Mouse (Mus musculus) lung, embryonic 16.5 days (tissue): ENCODE measurements around the gene Tfpt. TPM values are rescaled to one million over a fixed set of nuclear protein-coding genes. Genes with fewer than 3 reads are reported as not detected.

Experiments used
- ATAC-seq: fragments of 200-750 bp; cut with Nextera tagmentation; 2 replicates; pipeline ENCODE4 v1.8.0; 2017; ENCODE audit warnings: low read depth, mild to moderate bottlenecking, moderate library complexity
- H3K27ac ChIP-seq: fragments of 300-500 bp; sonication (generic); 2 replicates; pipeline ENCODE4 v1.5.1; 2014; ENCODE audit warnings: mild to moderate bottlenecking, control low read depth, low read length
- H3K27me3 ChIP-seq: fragments of 300-500 bp; sonication (generic); 2 replicates; pipeline ENCODE4 v1.6.1; 2014; ENCODE audit warnings: low read depth, low read length, mixed read lengths; ENCODE audit not compliant: control insufficient read depth, insufficient read depth
- H3K36me3 ChIP-seq: fragments of 300-500 bp; sonication (generic); 2 replicates; pipeline ENCODE4 v1.6.1; 2014; ENCODE audit warnings: low read length; ENCODE audit not compliant: control insufficient read depth, insufficient read depth
- H3K4me1 ChIP-seq: fragments of 300-500 bp; sonication (generic); replicated peaks from 2 replicates; pipeline ENCODE4 v1.6.1; 2014; ENCODE audit warnings: low read length, mixed read lengths; ENCODE audit not compliant: control insufficient read depth, insufficient read depth
- H3K4me2 ChIP-seq: fragments of 300-500 bp; sonication (generic); 2 replicates; pipeline ENCODE4 v1.6.1; 2014; ENCODE audit warnings: low read depth, low read length, control low read depth
- H3K4me3 ChIP-seq: fragments of 300-500 bp; sonication (generic); 2 replicates; pipeline ENCODE4 v1.5.1; 2014; ENCODE audit warnings: mild to moderate bottlenecking, low read length, control low read depth
- H3K9ac ChIP-seq: fragments of 300-500 bp; sonication (generic); 2 replicates; pipeline ENCODE4 v1.6.1; 2014; ENCODE audit warnings: low read length, control low read depth
- H3K9me3 ChIP-seq: fragments of 300-500 bp; sonication (generic); 2 replicates; pipeline ENCODE4 v1.6.1; 2016; ENCODE audit warnings: low read length; ENCODE audit not compliant: control insufficient read depth
- WGBS: fragments of 180-500 bp; shearing (Covaris S2); extraction: QIAGEN DNeasy Blood & Tissue Kit; methylation state at CpG from one replicate; pipeline ENCODE4 v1.1.7; 2014; 5-methylcytosine and 5-hydroxymethylcytosine counted together
- polyA plus RNA-seq: library from polyadenylated mRNA; unstranded; fragments of >200 nt; fragmentation: Nextera tagmentation; extraction: Ambion mirVana; gene quantifications from 2 replicates; pipeline ENCODE4 v1.2.1, GENCODE M21; 2015

Tfpt gene
- polyA plus RNA-seq, 1 experiment from 2014 or later: 19.1 TPM

- Histone ChIP-seq H3K9ac (no peak overlapping the region), H3K36me3 (no peaks in the 10 kb centered on the region), H3K9me3 (no peaks in the 10 kb centered on the region), H3K4me1 (no peaks in the 10 kb centered on the region), H3K4me2 (no peak overlapping the region), H3K4me3 (no peak overlapping the region), H3K27ac (no peak overlapping the region), H3K27me3 (no peaks in the 10 kb centered on the region)
- no peak for ATAC-seq
- WGBS: 77% methylated on average over 1 of the region's 1 CpGs
Observed at GRCm38 (mm10) chr7:3587292-3587691, 42.4 kb downstream of the Tfpt start.

- Histone ChIP-seq H3K4me3 (no peak overlapping the region), H3K9me3 (no peaks in the 10 kb centered on the region), H3K27ac (no peak overlapping the region), H3K9ac (no peak overlapping the region), H3K27me3 (no peaks in the 10 kb centered on the region), H3K36me3 (no peaks in the 10 kb centered on the region), H3K4me2 (no peak overlapping the region), H3K4me1 (no peaks in the 10 kb centered on the region)
- ATAC-seq: no peak
- 4% methylated on average over 5 of the region's 5 CpGs for WGBS
Observed at GRCm38 (mm10) chr7:3586255-3586654, 43.5 kb downstream of the Tfpt start.

GRCm38 (mm10) chr7:3585763-3586162, 44.0 kb downstream of the Tfpt start:
- ATAC-seq: no peak
- Histone ChIP-seq H3K27me3 (no peaks in the 10 kb centered on the region), H3K36me3 (no peaks in the 10 kb centered on the region), H3K4me3 (no peak overlapping the region), H3K27ac (no peak overlapping the region), H3K4me2 (no peak overlapping the region), H3K9me3 (no peaks in the 10 kb centered on the region), H3K9ac (no peak overlapping the region), H3K4me1 (no peaks in the 10 kb centered on the region)
- WGBS: 9% methylated on average over 6 of the region's 6 CpGs

GRCm38 (mm10) chr7:3580029-3580428, 49.7 kb downstream of the Tfpt start:
- no peaks in the 10 kb centered on the region for H3K4me1 ChIP-seq
- H3K27me3 ChIP-seq: no peaks in the 10 kb centered on the region
- WGBS: 45% methylated on average over 2 of the region's 2 CpGs
- no peak overlapping the region for H3K9ac ChIP-seq
- H3K27ac ChIP-seq: no peak overlapping the region
- H3K9me3 ChIP-seq: no peaks in the 10 kb centered on the region
- ATAC-seq: no peak
- no peaks in the 10 kb centered on the region for H3K36me3 ChIP-seq
- no peak overlapping the region for H3K4me2 ChIP-seq
- H3K4me3 ChIP-seq: no peak overlapping the region

- ATAC-seq: no peak
- Histone ChIP-seq H3K36me3 (no peaks in the 10 kb centered on the region), H3K27ac (no peak overlapping the region), H3K9ac (no peak overlapping the region), H3K4me2 (no peak overlapping the region), H3K4me3 (no peak overlapping the region), H3K9me3 (no peaks in the 10 kb centered on the region), H3K27me3 (no peaks in the 10 kb centered on the region), H3K4me1 (no peaks in the 10 kb centered on the region)
- 67% methylated on average over 6 of the region's 6 CpGs for WGBS
Observed at GRCm38 (mm10) chr7:3578952-3579546, 50.7 kb downstream of the Tfpt start.

- Histone ChIP-seq H3K9ac (no peak overlapping the region), H3K4me2 (no peak overlapping the region), H3K27me3 (no peaks in the 10 kb centered on the region), H3K27ac (no peak overlapping the region), H3K4me3 (no peak overlapping the region), H3K36me3 (no peaks in the 10 kb centered on the region), H3K4me1 (no peaks in the 10 kb centered on the region), H3K9me3 (no peaks in the 10 kb centered on the region)
- ATAC-seq: no peak
- WGBS: 66% methylated on average over 2 of the region's 2 CpGs
Observed at GRCm38 (mm10) chr7:3578196-3578595, 51.5 kb downstream of the Tfpt start.

- H3K36me3 ChIP-seq: no peaks in the 10 kb centered on the region
- H3K4me3 ChIP-seq: no peak overlapping the region
- ATAC-seq: no peak
- H3K27me3 ChIP-seq: no peaks in the 10 kb centered on the region
- H3K4me2 ChIP-seq: no peak overlapping the region
- H3K9ac ChIP-seq: no peak overlapping the region
- 68% methylated on average over 5 of the region's 5 CpGs for WGBS
- H3K4me1 ChIP-seq: no peaks in the 10 kb centered on the region
- no peaks in the 10 kb centered on the region for H3K9me3 ChIP-seq
- no peak overlapping the region for H3K27ac ChIP-seq
Observed at GRCm38 (mm10) chr7:3576354-3577124, 53.2 kb downstream of the Tfpt start.

- no peak overlapping the region for H3K4me2 ChIP-seq
- H3K27me3 ChIP-seq: no peaks in the 10 kb centered on the region
- ATAC-seq: no peak
- H3K9me3 ChIP-seq: no peaks in the 10 kb centered on the region
- H3K36me3 ChIP-seq: no peaks in the 10 kb centered on the region
- H3K4me3 ChIP-seq: no peak overlapping the region
- H3K27ac ChIP-seq: no peak overlapping the region
- H3K4me1 ChIP-seq: no peaks in the 10 kb centered on the region
- 45% methylated on average over 5 of the region's 5 CpGs for WGBS
- H3K9ac ChIP-seq: no peak overlapping the region
Observed at GRCm38 (mm10) chr7:3574216-3574615, 55.5 kb downstream of the Tfpt start.

GRCm38 (mm10) chr7:3571847-3572246, 57.9 kb downstream of the Tfpt start:
- 83% methylated on average over 1 of the region's 1 CpGs for WGBS
- Histone ChIP-seq H3K4me1 (no peaks in the 10 kb centered on the region), H3K36me3 (no peaks in the 10 kb centered on the region), H3K9ac (no peak overlapping the region), H3K4me2 (no peak overlapping the region), H3K4me3 (no peak overlapping the region), H3K27ac (no peak overlapping the region), H3K9me3 (no peaks in the 10 kb centered on the region), H3K27me3 (no peaks in the 10 kb centered on the region)
- ATAC-seq: no peak
